In the genomic region with DNA sequence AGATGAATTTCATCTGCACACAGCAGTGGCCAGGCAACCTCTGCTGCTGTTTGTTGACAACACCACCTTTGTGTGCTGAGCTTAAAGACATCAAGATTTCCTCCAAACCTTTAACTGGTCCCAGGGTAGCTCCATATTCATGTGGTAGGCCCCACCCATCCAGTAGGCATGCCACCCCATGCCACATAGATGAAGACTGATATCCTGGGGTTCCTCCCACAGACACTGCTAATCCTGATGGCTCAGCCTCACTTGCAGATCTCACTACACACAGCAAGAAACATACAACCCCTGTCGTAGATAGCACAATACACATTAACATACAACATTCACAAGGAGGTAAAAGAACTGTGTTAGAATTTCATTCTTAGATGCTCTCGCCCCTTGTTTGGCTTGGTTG, we compare ENCODE assay signal across 24 mouse cellular contexts. TPM values are rescaled to one million over a fixed set of nuclear protein-coding genes. Genes with fewer than 3 reads are reported as not detected.
A peak's percentile ranks its signal among the peaks of the same experiment; 100 is the strongest.
DNase-seq lines count a peak whose midpoint lies in the region; ATAC-seq and TF ChIP-seq lines count a peak whose summit lies in the region.
"Had no signal": no experiment of that assay in that cellular context is flagged by ENCODE, and none has a peak within 500 bp of the region (broad histone marks: within the 10 kb centered on the region; RNA-seq: fewer than 3 reads in every experiment).

No protein-coding gene starts in this region.

- no peak overlapping the region for H3K4me3 ChIP-seq in liver, embryonic 12.5 days
- no peak overlapping the region for H3K4me3 ChIP-seq in liver, embryonic 14.5 days (ENCODE audit: insufficient read depth in 1 of 2, low read depth in 2 of 2, low read length in 2 of 2)
- no peak overlapping the region for H3K4me3 ChIP-seq in liver, postnatal 0 days (ENCODE audit: low read depth, low read length)
- no peak overlapping the region for H3K4me3 ChIP-seq in liver, embryonic 16.5 days (ENCODE audit: low read depth, low read length)
- H3K4me3 ChIP-seq: embryonic facial prominence, embryonic 13.5 days; embryonic facial prominence, embryonic 15.5 days; forebrain, embryonic 10.5 days; forebrain, embryonic 12.5 days had no signal

- TF ChIP-seq CTCF in liver, embryonic 14.5 days (IDR thresholded peaks at IDR 0.05; ENCODE audit: low read depth) = no peak
- TF ChIP-seq CTCF in liver, postnatal 0 days (IDR thresholded peaks at IDR 0.05; ENCODE audit: low read depth) = no peak

- TF ChIP-seq EP300 in liver, embryonic 14.5 days (IDR thresholded peaks at IDR 0.05; ENCODE audit: low read depth) = no peak
- no peak for TF ChIP-seq EP300 in liver, postnatal 0 days (IDR thresholded peaks at IDR 0.05; ENCODE audit: low read depth)

- DNase-seq in liver = no peak
- no peak for DNase-seq in liver, embryonic 14.5 days (ENCODE audit: low read depth in 3 of 3, low spot score in 3 of 3)
- DNase-seq in liver, postnatal 0 days = no peak
- DNase-seq in ovary, postnatal 36 days (ENCODE audit: low spot score) = no peak
- no peak for DNase-seq in right cerebral cortex, postnatal 36 days (ENCODE audit: low spot score in 2 of 2)
- DNase-seq: adrenal gland, adult 2 months; adrenal gland, postnatal 10 days; adrenal gland, postnatal 25 days; cerebellum, adult 11 months; cerebellum, adult 18-20 months; cerebellum, adult 8-10 months; cerebellum, adult 9-11 months; cerebellum, postnatal 14 days; cerebellum, postnatal 36 days; embryo, embryonic 11 days had no signal

- peak; percentile 44; the same call in 1 of the 2 replicates for ATAC-seq in liver, embryonic 12.5 days
- ATAC-seq in liver, embryonic 14.5 days (ENCODE audit: insufficient read depth) = peak; percentile 33; the same call in 1 of the 2 replicates
- ATAC-seq in liver, postnatal 0 days = no peak
- peak; percentile 54; the same call in 1 of the 2 replicates for ATAC-seq in erythroid progenitor cell, adult 5-6 weeks (replicated peaks; ENCODE audit: low FRiP score, poor library complexity, severe bottlenecking)
- peak; percentile 49; the same call in 1 of the 2 replicates for ATAC-seq in liver, embryonic 16.5 days (ENCODE audit: low read depth)
- ATAC-seq: forebrain, embryonic 14.5 days; forebrain, embryonic 16.5 days had no signal

- H3K9me3 ChIP-seq in liver, embryonic 12.5 days (replicated peaks) = no peaks in the 10 kb centered on the region; the same call in none of the 2 replicates
- H3K9me3 ChIP-seq in liver, embryonic 14.5 days (ENCODE audit: control insufficient read depth, low read length) = no peaks in the 10 kb centered on the region
- H3K9me3 ChIP-seq in liver, postnatal 0 days (ENCODE audit: low read length) = no peaks in the 10 kb centered on the region; the same call in 1 of the 2 replicates
- H3K9me3 ChIP-seq in liver, embryonic 16.5 days (replicated peaks; ENCODE audit: control insufficient read depth, low read length) = no peaks in the 10 kb centered on the region
- H3K9me3 ChIP-seq: embryonic facial prominence, embryonic 13.5 days had no signal

- H3K4me2 ChIP-seq in liver, embryonic 12.5 days = peak overlapping the region; percentile 20; the same call in 1 of the 2 replicates
- no peak overlapping the region for H3K4me2 ChIP-seq in liver, embryonic 14.5 days (ENCODE audit: low read depth)
- H3K4me2 ChIP-seq in liver, postnatal 0 days (ENCODE audit: low read depth, low read length) = no peak overlapping the region
- no peak overlapping the region for H3K4me2 ChIP-seq in liver, embryonic 16.5 days (ENCODE audit: low read depth, low read length)
- H3K4me2 ChIP-seq: embryonic facial prominence, embryonic 13.5 days; embryonic facial prominence, embryonic 15.5 days; forebrain, embryonic 12.5 days had no signal

- peaks cover 78% of the 10 kb centered on the region for H3K4me1 ChIP-seq in liver, embryonic 12.5 days
- peaks cover 39 to 59% of the 10 kb centered on the region in 2 experiments for H3K4me1 ChIP-seq in liver, embryonic 14.5 days (replicated peaks; ENCODE audit: control insufficient read depth in 2 of 2, insufficient read depth in 2 of 2, low read length in 1 of 2)
- peaks cover 15% of the 10 kb centered on the region for H3K4me1 ChIP-seq in liver, postnatal 0 days (ENCODE audit: insufficient read depth)
- H3K4me1 ChIP-seq in liver, embryonic 16.5 days (ENCODE audit: control insufficient read depth, low read depth, low read length) = peaks cover 50% of the 10 kb centered on the region
- H3K4me1 ChIP-seq: embryonic facial prominence, embryonic 13.5 days; embryonic facial prominence, embryonic 15.5 days had no signal

- peak overlapping the region; percentile 40; the same call in 1 of the 2 replicates for H3K27ac ChIP-seq in liver, embryonic 12.5 days
- no peak overlapping the region for H3K27ac ChIP-seq in liver, embryonic 14.5 days
- no peak overlapping the region for H3K27ac ChIP-seq in liver, postnatal 0 days (ENCODE audit: low read depth)
- H3K27ac ChIP-seq in liver, embryonic 16.5 days (ENCODE audit: low read length) = no peak overlapping the region
- H3K27ac ChIP-seq: embryonic facial prominence, embryonic 13.5 days; embryonic facial prominence, embryonic 15.5 days; forebrain, embryonic 10.5 days; forebrain, embryonic 12.5 days had no signal

- no peaks in the 10 kb centered on the region for H3K27me3 ChIP-seq in liver, embryonic 12.5 days (replicated peaks)
- no peaks in the 10 kb centered on the region for H3K27me3 ChIP-seq in liver, embryonic 14.5 days (ENCODE audit: control insufficient read depth, insufficient read depth, low read length)
- H3K27me3 ChIP-seq in liver, postnatal 0 days (ENCODE audit: insufficient read depth, low read length) = no peaks in the 10 kb centered on the region
- no peaks in the 10 kb centered on the region for H3K27me3 ChIP-seq in liver, embryonic 16.5 days (ENCODE audit: control insufficient read depth, insufficient read depth, low read depth, low read length)
- H3K27me3 ChIP-seq: embryonic facial prominence, embryonic 13.5 days; embryonic facial prominence, embryonic 15.5 days; forebrain, embryonic 12.5 days had no signal

- peaks cover 82% of the 10 kb centered on the region for H3K36me3 ChIP-seq in liver, embryonic 12.5 days
- H3K36me3 ChIP-seq in liver, embryonic 14.5 days (replicated peaks; ENCODE audit: control insufficient read depth, insufficient read depth, low read depth) = peaks cover 7% of the 10 kb centered on the region
- H3K36me3 ChIP-seq in liver, postnatal 0 days (replicated peaks; ENCODE audit: insufficient read depth, low read length) = peaks cover 3% of the 10 kb centered on the region; the same call in 1 of the 2 replicates
- H3K36me3 ChIP-seq in liver, embryonic 16.5 days (ENCODE audit: control insufficient read depth, insufficient read depth) = peaks cover 18% of the 10 kb centered on the region

- WGBS in liver, embryonic 12.5 days (ENCODE audit: insufficient replicate concordance) = 83% methylated on average over 2 of the region's 2 CpGs
- 70% methylated on average over 2 of the region's 2 CpGs for WGBS in liver, embryonic 14.5 days (ENCODE audit: insufficient replicate concordance)
- 94% methylated on average over 2 of the region's 2 CpGs for WGBS in liver, postnatal 0 days (ENCODE audit: insufficient replicate concordance)
- WGBS in liver, embryonic 16.5 days (ENCODE audit: insufficient replicate concordance) = 84% methylated on average over 2 of the region's 2 CpGs

- no peak overlapping the region for H3K9ac ChIP-seq in liver, embryonic 12.5 days
- H3K9ac ChIP-seq in liver, embryonic 14.5 days (replicated peaks) = no peak overlapping the region
- no peak overlapping the region for H3K9ac ChIP-seq in liver, postnatal 0 days (replicated peaks)
- H3K9ac ChIP-seq in liver, embryonic 16.5 days (ENCODE audit: low read depth, low read length) = no peak overlapping the region
- H3K9ac ChIP-seq: embryonic facial prominence, embryonic 13.5 days; embryonic facial prominence, embryonic 15.5 days; forebrain, embryonic 12.5 days had no signal

RNA-seq across cellular contexts. Expression of a gene that starts 29.6 kb away (rescaled TPM):
- 32.0 and 32.1 TPM in 2 replicates for polyA plus RNA-seq in liver, embryonic 12.5 days (2016; fragmentation: Nextera tagmentation; extraction: Ambion mirVana)
- 2.5 and 3.5 TPM in 2 replicates for polyA plus RNA-seq in liver, embryonic 14.5 days (2012; rRNA removed)
- polyA plus RNA-seq in liver, embryonic 14.5 days (2014; fragmentation: Nextera tagmentation; extraction: Ambion mirVana) = 11.7 and 15.5 TPM in 2 replicates
- polyA plus RNA-seq in liver, postnatal 0 days (2015; fragmentation: Nextera tagmentation; extraction: Ambion mirVana) = 9.6 and 11.2 TPM in 2 replicates
- total RNA-seq in erythroid progenitor cell, adult 5-6 weeks (2015; ENCODE audit: low replicate concordance) = 72.1 and 83.4 TPM in 2 replicates
- 62.9 and 99.2 TPM in 2 replicates for total RNA-seq in erythroid progenitor cell, adult 5-6 weeks (2017; ENCODE audit: low replicate concordance)
- 17.4 TPM in 2 replicates for polyA plus RNA-seq in liver, embryonic 16.5 days (2015; fragmentation: Nextera tagmentation; extraction: Ambion mirVana)
